Mouse (Mus musculus) gastrocnemius, adult 8-10 months (tissue): ENCODE results near the gene Wdr19. TPM values are rescaled to one million over a fixed set of nuclear protein-coding genes. Genes with fewer than 3 reads are reported as not detected.

Experiments
- DNase-seq, 2 experiments: peaks; one replicate each; pipeline ENCODE4 v3.0.0; 2022; ENCODE audit warnings: low spot score in 2 of 2
- total RNA-seq, 4 experiments: library from RNA; stranded (reverse); gene quantifications; 2 replicates each; pipeline ENCODE4 v1.2.4; 2022

Wdr19 gene
- 1 to 10 TPM in 3 of 4 experiments, under 1 TPM in 1; 0.56 to 1.4 (median 1.1) TPM for total RNA-seq

DNA sequence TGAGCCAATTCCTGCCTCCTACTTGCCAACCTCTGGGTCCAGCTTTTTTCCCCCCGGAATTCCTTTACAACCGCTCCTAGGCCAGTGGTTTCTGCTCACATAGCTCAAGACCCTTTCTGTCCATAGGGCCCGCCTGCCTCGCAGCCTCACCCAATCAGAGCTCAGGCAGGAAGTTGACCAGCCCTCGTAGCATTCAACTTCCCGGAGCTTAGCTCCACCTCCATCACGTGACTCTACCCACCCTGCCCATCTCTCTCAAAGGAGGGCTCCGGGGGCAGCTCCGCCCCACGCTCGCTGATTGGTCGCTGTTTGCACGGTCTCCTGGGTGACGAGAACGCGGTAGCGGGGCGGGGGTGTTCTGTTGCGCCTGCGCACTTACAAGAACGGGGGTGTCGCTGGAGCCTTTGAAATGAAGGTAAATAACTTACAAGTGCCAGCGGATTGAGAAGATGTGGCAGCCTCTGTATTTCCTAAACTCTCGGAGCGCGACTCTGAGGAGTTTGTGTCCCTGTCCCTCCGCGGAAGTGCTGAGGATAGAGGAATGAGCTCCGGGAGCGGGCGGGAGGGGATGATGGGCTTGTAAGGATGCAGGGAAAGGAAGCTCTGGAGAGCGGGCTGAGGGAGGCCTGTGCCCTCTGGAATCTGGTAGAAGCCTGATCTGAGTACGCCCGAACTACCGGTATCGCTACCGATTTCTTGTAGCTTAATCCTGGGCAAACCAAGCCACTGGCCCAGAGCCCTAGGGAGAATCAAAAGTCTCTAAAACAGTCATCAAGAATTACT lies at the start of gene Wdr19:
TSS of gene Wdr19 (plus strand) at position 351 of the 783 bp plus-strand sequence.
- peak; percentile 97 to 99 for DNase-seq

DNA sequence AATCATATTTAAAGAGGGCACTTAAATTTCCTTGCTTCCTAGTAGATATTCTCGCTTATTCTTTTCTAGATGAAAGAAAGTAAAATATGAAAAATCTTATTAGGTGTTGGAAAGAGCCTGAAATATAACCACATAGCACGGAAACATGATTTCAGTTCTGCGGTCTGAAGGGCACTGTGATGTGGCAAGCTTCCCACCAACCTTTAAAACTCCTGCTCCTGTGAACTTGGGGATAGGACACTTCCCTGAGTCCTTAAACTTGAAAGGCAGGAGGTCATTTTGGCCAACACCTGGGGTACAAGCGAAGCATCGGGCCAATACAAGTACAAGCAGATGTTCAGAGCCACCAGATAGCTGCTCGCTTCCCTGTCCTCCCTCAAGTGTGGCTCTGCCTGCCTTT lies 49.8 kb upstream of the Wdr19 start:
- no peak for DNase-seq

DNA sequence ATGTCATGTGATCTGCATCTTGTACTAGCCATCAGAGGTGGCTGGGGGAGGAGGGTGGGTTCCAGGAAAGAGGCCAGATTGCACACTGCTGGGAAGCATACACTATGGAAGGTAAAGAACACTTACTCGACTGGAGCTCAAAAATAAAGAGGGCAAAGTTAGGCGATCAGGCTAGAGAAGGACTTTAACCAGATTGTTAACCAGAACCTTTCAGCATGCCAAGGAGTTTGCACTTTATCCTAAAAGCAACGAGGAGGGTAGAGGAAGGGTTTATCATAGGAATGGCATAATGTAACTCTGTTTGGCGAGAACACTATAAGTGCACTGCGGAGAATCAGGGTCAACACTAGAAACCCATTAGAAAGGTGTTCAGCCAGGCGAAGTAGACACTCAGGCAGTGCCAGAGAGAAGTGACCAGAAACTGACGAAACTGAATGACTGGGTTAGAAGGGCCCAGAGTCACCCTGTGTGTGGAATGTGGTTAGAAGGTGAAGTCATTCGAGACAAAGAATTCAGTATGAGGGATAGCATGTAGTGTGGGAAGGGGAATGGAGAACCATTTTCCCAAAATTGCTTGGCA lies 49.0 kb upstream of the Wdr19 start:
- DNase-seq = no peak

- no peak for DNase-seq
Measured at GRCm38 (mm10) chr5:65151276-65151675, 48.2 kb upstream of the Wdr19 start.

DNA sequence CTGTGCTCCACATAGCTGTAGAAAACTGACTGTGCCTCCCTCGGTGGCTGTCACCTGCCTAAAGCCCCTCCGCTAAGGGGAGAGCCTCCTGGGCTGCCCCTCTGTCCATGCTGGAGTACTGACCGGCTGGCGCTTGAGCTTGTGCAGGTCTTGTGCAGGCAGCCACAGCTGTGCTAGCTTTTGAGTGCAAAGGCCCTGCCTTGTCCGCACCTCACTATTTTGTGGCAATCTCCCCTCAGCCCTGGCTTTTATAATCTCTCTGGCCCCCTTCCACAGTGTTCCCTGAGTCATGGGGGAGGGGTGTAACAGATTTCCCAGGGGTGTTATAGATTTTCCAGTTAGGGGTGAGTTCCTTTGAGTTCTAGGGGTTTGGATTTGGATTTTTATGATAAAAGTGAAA lies 47.7 kb upstream of the Wdr19 start:
- DNase-seq = no peak

DNA sequence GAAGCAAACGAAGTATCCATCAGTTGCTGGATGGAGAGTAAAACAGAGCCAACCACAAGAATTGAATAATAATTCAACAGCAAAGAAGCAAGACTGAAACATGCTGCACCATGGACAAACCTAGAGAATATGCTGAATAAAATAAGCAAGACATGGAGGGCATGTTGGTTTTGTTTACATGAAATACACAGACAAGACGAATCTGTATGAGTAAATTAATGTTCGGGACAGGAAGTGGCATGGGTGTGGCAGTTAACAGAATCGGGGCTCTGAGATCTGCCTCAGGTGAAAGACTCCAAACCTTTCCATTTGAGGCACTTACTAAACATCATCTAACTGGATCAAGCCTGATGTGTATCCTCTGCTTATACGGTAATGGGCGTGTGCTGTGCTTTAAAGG lies 45.2 kb upstream of the Wdr19 start:
- no peak for DNase-seq

- DNase-seq = no peak
Measured at GRCm38 (mm10) chr5:65156853-65157252, 42.6 kb upstream of the Wdr19 start.

- DNase-seq = peak; percentile 42
Measured at GRCm38 (mm10) chr5:65157412-65158381, 41.8 kb upstream of the Wdr19 start.

GRCm38 (mm10) chr5:65158696-65159305 lies 40.7 kb upstream of the Wdr19 start:
- no peak for DNase-seq

DNA sequence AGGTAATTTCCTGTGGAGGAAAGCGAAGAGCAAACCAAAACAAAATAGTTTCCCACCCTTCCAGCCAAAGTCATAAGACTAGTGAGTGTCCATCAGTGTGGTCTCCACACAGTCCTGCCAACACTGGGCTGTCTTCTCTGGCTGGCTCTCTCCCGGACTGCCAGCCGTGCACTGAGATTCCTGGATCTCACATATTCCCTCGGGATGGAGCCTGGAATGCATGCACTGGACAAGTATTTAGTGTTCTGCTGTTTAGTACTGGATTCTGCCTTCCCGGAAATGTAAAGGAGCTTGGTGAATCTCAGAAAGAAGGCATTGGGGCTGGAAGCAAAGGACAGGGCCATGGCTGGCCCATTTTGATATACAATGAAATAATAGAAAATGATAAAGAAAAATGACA lies 36.5 kb upstream of the Wdr19 start:
- no peak for DNase-seq

- no peak for DNase-seq
Measured at GRCm38 (mm10) chr5:65163489-65164092, 35.9 kb upstream of the Wdr19 start.

DNA sequence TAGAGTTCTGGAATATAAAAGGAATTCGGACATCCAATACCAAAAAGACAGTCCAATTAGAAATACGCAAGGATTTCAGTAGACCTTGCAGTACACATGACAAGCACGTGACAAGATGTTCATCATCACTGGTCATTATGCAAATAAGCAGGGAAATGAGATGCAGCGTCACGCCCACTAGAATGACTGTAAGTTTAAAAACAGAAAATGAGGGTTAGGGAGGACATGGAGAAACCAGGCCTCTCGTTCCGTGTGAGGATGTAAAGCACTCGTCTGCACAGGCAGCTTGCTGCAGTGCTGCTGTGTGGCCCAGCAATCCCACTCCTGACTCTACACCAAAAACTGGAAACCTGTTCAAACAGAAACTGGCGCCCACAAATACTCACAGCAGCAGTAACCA lies 29.3 kb upstream of the Wdr19 start:
- no peak for DNase-seq

DNA sequence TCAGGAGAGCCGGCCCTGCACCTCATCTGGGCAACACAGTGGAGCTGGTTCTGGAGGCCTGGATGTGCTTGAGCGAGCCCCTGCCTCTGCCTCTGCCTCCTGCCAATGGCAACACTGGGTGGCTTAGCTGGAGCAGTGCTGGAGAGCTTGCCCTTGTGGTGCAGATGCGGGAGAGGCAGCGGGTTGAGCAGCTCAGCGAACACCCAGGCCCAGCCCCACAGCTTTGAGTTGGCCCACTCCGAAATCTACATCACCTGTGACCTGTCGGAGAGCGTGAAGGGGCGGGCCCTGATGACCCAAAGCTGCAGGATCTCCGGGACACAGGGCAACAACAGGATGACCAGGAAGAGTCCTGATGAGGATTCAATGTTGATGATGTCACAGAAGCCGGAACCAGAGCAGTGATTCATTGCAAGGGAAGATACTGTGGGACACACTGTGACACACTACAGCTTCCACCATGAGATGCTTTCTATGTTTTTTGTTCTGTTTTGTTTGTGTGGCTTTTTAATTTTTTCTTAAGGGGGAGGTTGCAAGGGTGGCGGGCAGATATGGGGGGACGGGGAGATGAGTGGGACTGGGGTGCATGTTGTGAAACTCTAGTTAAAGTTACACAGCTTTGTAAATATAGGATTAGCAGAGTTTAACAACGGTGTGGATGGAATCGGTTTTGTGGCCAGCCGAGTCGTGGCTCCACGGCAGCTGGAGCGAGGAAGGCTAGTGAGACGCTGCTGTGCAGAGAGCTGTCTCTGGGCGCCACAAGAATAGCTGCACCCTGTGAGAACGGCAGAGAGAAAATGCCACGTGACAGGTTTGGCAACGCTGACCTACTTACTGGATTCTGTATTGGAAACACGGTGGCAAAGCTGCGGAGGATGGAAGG lies 24.2 kb upstream of the Wdr19 start:
- no peak for DNase-seq

DNA sequence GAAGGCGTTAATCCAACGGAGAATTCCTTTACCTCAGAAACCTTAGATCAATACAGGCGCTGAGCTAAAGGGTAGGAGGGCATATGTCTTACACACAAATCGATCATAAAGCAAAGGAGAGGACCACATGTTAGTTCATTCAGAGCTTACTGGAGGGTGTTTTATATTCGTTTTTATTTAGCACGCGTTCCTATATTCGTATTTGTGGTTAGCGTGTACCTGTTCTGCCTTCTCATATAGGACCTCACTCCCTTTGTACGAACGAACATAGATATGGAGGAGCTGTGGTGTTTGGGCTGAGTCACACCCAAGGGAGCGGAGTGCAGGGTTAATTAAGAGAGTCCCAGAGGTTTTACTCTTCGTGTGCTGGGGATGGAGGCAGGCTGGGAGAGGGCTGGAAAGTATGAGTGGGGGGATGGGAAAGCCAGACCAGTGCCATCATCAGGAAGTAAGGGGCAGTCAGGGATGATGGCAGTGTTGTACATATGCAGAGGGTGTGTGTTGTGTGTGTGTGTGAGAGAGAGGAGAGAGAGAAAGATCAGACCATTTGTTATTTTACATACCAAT lies 23.5 kb upstream of the Wdr19 start:
- DNase-seq = no peak

- no peak for DNase-seq
Measured at GRCm38 (mm10) chr5:65177026-65177514, 22.4 kb upstream of the Wdr19 start.

- DNase-seq = no peak
Measured at GRCm38 (mm10) chr5:65178477-65178876, 21.0 kb upstream of the Wdr19 start.

GRCm38 (mm10) chr5:65181160-65181793 lies 18.2 kb upstream of the Wdr19 start:
- DNase-seq = no peak

GRCm38 (mm10) chr5:65181794-65182169 lies 17.7 kb upstream of the Wdr19 start:
- DNase-seq = no peak

DNA sequence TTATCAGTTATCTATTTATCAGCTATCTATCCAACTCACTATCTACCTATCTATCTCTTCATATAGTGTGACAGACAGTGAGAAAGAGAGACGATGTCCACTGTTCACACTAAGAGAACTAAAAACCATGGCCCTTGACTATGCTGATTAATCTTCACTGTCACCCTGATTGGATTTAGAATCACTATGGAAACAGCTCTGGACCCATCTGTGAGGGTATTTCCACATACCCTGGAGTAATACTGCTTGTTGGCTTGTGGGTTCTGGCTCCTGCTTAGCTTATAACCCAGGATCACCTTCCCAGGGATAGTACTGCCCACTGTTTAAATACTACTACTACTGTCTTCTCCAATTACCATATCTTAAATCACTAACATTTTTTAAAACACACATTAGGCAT lies 17.2 kb upstream of the Wdr19 start:
- no peak for DNase-seq
